Mouse (Mus musculus) spleen, adult 2 months (tissue): ENCODE measurements at regions not wholly inside any gene's neighbourhood (a gene's known extent, or its start where the extent isn't known, plus 50 kb on each side); places are given as distances from the start of the nearest gene placed in this dataset.

Experiments used
- CTCF ChIP-seq: fragments of 200-500 bp; IDR thresholded peaks from 2 replicates; pipeline ENCODE4 v1.5.1; 2011; ENCODE audit warnings: mild to moderate bottlenecking, inconsistent platforms; ENCODE audit not compliant: insufficient read depth, insufficient read length, insufficient replicate concordance; ENCODE audit errors: extremely low read depth
- POLR2A ChIP-seq: fragments of 200-500 bp; IDR thresholded peaks from 2 replicates; pipeline ENCODE4 v1.6.1; 2011; ENCODE audit warnings: low read depth, low read length, inconsistent platforms

GRCm38 (mm10) chr3:27769438-27769837 lies 58.3 kb upstream of the Fndc3b start:
- TF ChIP-seq POLR2A (no peak), CTCF (no peak)
